Mouse (Mus musculus) heart, postnatal 0 days (tissue): ENCODE data around the gene Nkpd1. TPM values are rescaled to one million over a fixed set of nuclear protein-coding genes. Genes with fewer than 3 reads are reported as not detected.

ENCODE experiments used
- ATAC-seq: fragments of 200-750 bp; cut with Nextera tagmentation; 2 replicates; pipeline ENCODE4 v1.8.0; 2017; ENCODE audit warnings: low read depth, moderate number of reproducible peaks, moderate library complexity; ENCODE audit not compliant: insufficient read depth
- DNase-seq: peaks from one replicate; pipeline ENCODE4 v3.0.0-alpha.2; 2016; ENCODE audit warnings: low spot score
- H3K27ac ChIP-seq: fragments of 300-500 bp; sonication (generic); 2 replicates; pipeline ENCODE4 v1.5.1; 2014; ENCODE audit warnings: low read depth, mild to moderate bottlenecking
- H3K27me3 ChIP-seq: fragments of 300-500 bp; sonication (generic); 2 replicates; pipeline ENCODE4 v1.6.1; 2014; ENCODE audit warnings: low read length, mixed read lengths; ENCODE audit not compliant: control insufficient read depth, insufficient read depth
- H3K36me3 ChIP-seq: fragments of 300-500 bp; sonication (generic); replicated peaks from 2 replicates; pipeline ENCODE4 v1.6.1; 2014; ENCODE audit warnings: low read length, mixed read lengths; ENCODE audit not compliant: control insufficient read depth, insufficient read depth
- H3K4me1 ChIP-seq: fragments of 300-500 bp; sonication (generic); 2 replicates; pipeline ENCODE4 v1.6.1; 2014; ENCODE audit warnings: antibody characterized with exemption; ENCODE audit not compliant: control insufficient read depth, insufficient read depth
- H3K4me2 ChIP-seq: fragments of 300-500 bp; sonication (generic); 2 replicates; pipeline ENCODE4 v1.6.1; 2014; ENCODE audit warnings: low read depth, mild to moderate bottlenecking, low read length, moderate library complexity
- H3K4me3 ChIP-seq: fragments of 300-500 bp; sonication (generic); 2 replicates; pipeline ENCODE4 v1.5.1; 2014; ENCODE audit warnings: low read depth, low read length
- H3K9ac ChIP-seq: fragments of 300-500 bp; sonication (generic); replicated peaks from 2 replicates; pipeline ENCODE4 v1.6.1; 2014; ENCODE audit warnings: low read depth, low read length, mixed read lengths
- H3K9me3 ChIP-seq: fragments of 300-500 bp; sonication (generic); replicated peaks from 2 replicates; pipeline ENCODE4 v1.6.1; 2016; ENCODE audit warnings: low read length; ENCODE audit not compliant: control insufficient read depth
- CTCF ChIP-seq: IDR thresholded peaks from 2 replicates; pipeline ENCODE4 v1.5.1; 2016; ENCODE audit warnings: antibody characterized with exemption, control low read depth, low read depth
- EP300 ChIP-seq: IDR thresholded peaks from 2 replicates; pipeline ENCODE4 v1.6.1; 2016; ENCODE audit warnings: antibody characterized with exemption, low read depth
- WGBS: fragments of 180-500 bp; shearing (Covaris S2); extraction: QIAGEN DNeasy Blood & Tissue Kit; methylation state at CpG from one replicate; pipeline ENCODE4 v1.1.7; 2014; 5-methylcytosine and 5-hydroxymethylcytosine counted together
- polyA plus RNA-seq: library from polyadenylated mRNA; unstranded; fragments of >200 nt; fragmentation: Nextera tagmentation; extraction: Ambion mirVana; gene quantifications from 2 replicates; pipeline ENCODE4 v1.2.1, GENCODE M21; 2015
- total RNA-seq: library from RNA; depleted of rRNA; stranded (reverse); fragments of >200 nt; gene quantifications from 2 replicates; pipeline ENCODE4 v1.2.3, GENCODE M21; 2014; ENCODE audit warnings: low replicate concordance

Gene Nkpd1
- total and polyA plus RNA-seq, 2 experiments from 2014 or later, result not detected

GRCm38 (mm10) chr7:19551634-19552033 is 34.0 kb downstream of the Nkpd1 start:
- Histone ChIP-seq H3K4me3 (no peak overlapping the region), H3K4me2 (no peak overlapping the region), H3K27ac (no peak overlapping the region), H3K9me3 (no peaks in the 10 kb centered on the region), H3K27me3 (no peaks in the 10 kb centered on the region), H3K4me1 (peaks cover 3% of the 10 kb centered on the region), H3K36me3 (peaks cover 8% of the 10 kb centered on the region; the same call in 1 of the 2 replicates), H3K9ac (no peak overlapping the region)
- no peak for DNase-seq
- TF ChIP-seq CTCF (no peak), EP300 (no peak)
- ATAC-seq, result no peak
- 89% methylated on average over 5 of the region's 5 CpGs for WGBS

GRCm38 (mm10) chr7:19552443-19552842 is 34.8 kb downstream of the Nkpd1 start:
- peaks cover 11% of the 10 kb centered on the region for H3K4me1 ChIP-seq
- no peak for ATAC-seq
- peaks cover 8% of the 10 kb centered on the region; the same call in 1 of the 2 replicates for H3K36me3 ChIP-seq
- 61% methylated on average over 2 of the region's 2 CpGs for WGBS
- H3K27ac ChIP-seq, result no peak overlapping the region
- no peak for DNase-seq
- TF ChIP-seq EP300 (no peak), CTCF (no peak)
- no peak overlapping the region for H3K4me3 ChIP-seq
- no peak overlapping the region for H3K9ac ChIP-seq
- H3K27me3 ChIP-seq, result no peaks in the 10 kb centered on the region
- no peaks in the 10 kb centered on the region for H3K9me3 ChIP-seq
- no peak overlapping the region for H3K4me2 ChIP-seq

- Histone ChIP-seq H3K4me3 (no peak overlapping the region), H3K9ac (no peak overlapping the region; the same call in 1 of the 2 replicates), H3K27ac (no peak overlapping the region), H3K4me1 (peaks cover 20% of the 10 kb centered on the region), H3K36me3 (peaks cover 8% of the 10 kb centered on the region; the same call in 1 of the 2 replicates), H3K4me2 (no peak overlapping the region), H3K27me3 (no peaks in the 10 kb centered on the region), H3K9me3 (no peaks in the 10 kb centered on the region)
- ATAC-seq, result no peak
- no peak for TF ChIP-seq CTCF
- no peak for TF ChIP-seq EP300
- 82% methylated on average over 1 of the region's 1 CpGs for WGBS
- DNase-seq, result no peak
Measured at GRCm38 (mm10) chr7:19554168-19554567, 36.5 kb downstream of the Nkpd1 start.

- Histone ChIP-seq H3K27ac (peak overlapping the region; percentile 50), H3K9me3 (no peaks in the 10 kb centered on the region), H3K4me1 (peaks cover 37% of the 10 kb centered on the region), H3K4me3 (no peak overlapping the region), H3K9ac (peak overlapping the region; percentile 29; the same call in 1 of the 2 replicates), H3K36me3 (peaks cover 8% of the 10 kb centered on the region; the same call in 1 of the 2 replicates), H3K4me2 (no peak overlapping the region), H3K27me3 (no peaks in the 10 kb centered on the region)
- DNase-seq, result no peak
- TF ChIP-seq CTCF, result no peak
- no peak for TF ChIP-seq EP300
- WGBS, result 67% methylated on average over 2 of the region's 2 CpGs
- ATAC-seq, result no peak
Measured at GRCm38 (mm10) chr7:19557086-19557485, 39.4 kb downstream of the Nkpd1 start.

GRCm38 (mm10) chr7:19557982-19558900 is 40.6 kb downstream of the Nkpd1 start:
- DNase-seq, result no peak
- Histone ChIP-seq H3K27ac (no peak overlapping the region; the same call in 1 of the 2 replicates), H3K4me1 (peaks cover 37% of the 10 kb centered on the region; the same call in 1 of the 2 replicates)

More at GRCm38 (mm10) chr7:19557982-19558900, 40.6 kb downstream of the Nkpd1 start:
- H3K36me3 ChIP-seq, result peaks cover 4% of the 10 kb centered on the region; the same call in 1 of the 2 replicates
- H3K4me2 ChIP-seq, result no peak overlapping the region; the same call in 1 of the 2 replicates
- H3K9me3 ChIP-seq, result no peaks in the 10 kb centered on the region
- H3K9ac ChIP-seq, result peak overlapping the region; percentile 35; the same call in 1 of the 2 replicates
- ATAC-seq, result peak; percentile 28; the same call in 1 of the 2 replicates
- TF ChIP-seq EP300 (no peak), CTCF (no peak)
- 71% methylated on average over 6 of the region's 6 CpGs for WGBS
- no peaks in the 10 kb centered on the region for H3K27me3 ChIP-seq
- H3K4me3 ChIP-seq, result no peak overlapping the region
